Mouse (Mus musculus) MEL (cell line): ENCODE measurements around the gene Kif23.

Source experiments
- CHD1 ChIP-seq: IDR thresholded peaks from 2 replicates; pipeline ENCODE4 v1.6.1; 2012; ENCODE audit warnings: low read depth, mild to moderate bottlenecking, inconsistent platforms, low read length, improper control_type of control experiment
- CTCF ChIP-seq, 3 experiments: IDR thresholded peaks in 2 of 3; conservative IDR thresholded peaks in 1 of 3; 2 replicates each; pipeline ENCODE4 v1.5.1; 2011 to 2012; ENCODE audit warnings: low read length in 3 of 3, low read depth in 2 of 3, mild to moderate bottlenecking in 2 of 3, improper control_type of control experiment in 1 of 3, inconsistent platforms in 1 of 3, mixed read lengths in 1 of 3, moderate library complexity in 1 of 3; ENCODE audit not compliant: control insufficient read depth in 1 of 3, insufficient read depth in 1 of 3, poor library complexity in 1 of 3, severe bottlenecking in 1 of 3
- E2F4 ChIP-seq: IDR thresholded peaks from 2 replicates; pipeline ENCODE4 v1.6.1; 2011; ENCODE audit warnings: low read depth, low read length, improper control_type of control experiment, borderline replicate concordance
- GATA1 ChIP-seq: IDR thresholded peaks from 2 replicates; pipeline ENCODE4 v1.6.1; 2011; ENCODE audit warnings: low read depth, low read length, improper control_type of control experiment
- KAT2A ChIP-seq: conservative IDR thresholded peaks from 2 replicates; pipeline ENCODE4 v1.6.1; 2012; ENCODE audit warnings: low read depth, low read length, improper control_type of control experiment, inconsistent platforms
- MAFK ChIP-seq: IDR thresholded peaks from 2 replicates; pipeline ENCODE4 v1.6.1; 2011; ENCODE audit warnings: low read depth, mild to moderate bottlenecking, low read length, improper control_type of control experiment, borderline replicate concordance
- MYB ChIP-seq: IDR thresholded peaks from 2 replicates; pipeline ENCODE4 v1.6.1; 2011; ENCODE audit warnings: mild to moderate bottlenecking, low read depth, low read length, improper control_type of control experiment
- POLR2A ChIP-seq, 2 experiments: IDR thresholded peaks; 2 replicates each; pipeline ENCODE4 v1.6.1; 2011 to 2012; ENCODE audit warnings: low read length in 2 of 2, mild to moderate bottlenecking in 2 of 2, control low read depth in 1 of 2, improper control_type of control experiment in 1 of 2, low read depth in 1 of 2, moderate library complexity in 1 of 2; ENCODE audit not compliant: control insufficient read depth in 1 of 2, insufficient read depth in 1 of 2, poor library complexity in 1 of 2
- POLR2AphosphoS5 ChIP-seq: IDR thresholded peaks from 2 replicates; pipeline ENCODE4 v1.6.1; 2012; ENCODE audit warnings: low read depth, borderline replicate concordance, mild to moderate bottlenecking, inconsistent platforms, low read length, moderate library complexity, mixed read lengths
- RCOR1 ChIP-seq: IDR thresholded peaks from 2 replicates; pipeline ENCODE4 v1.6.1; 2012; ENCODE audit warnings: low read depth, mild to moderate bottlenecking, inconsistent platforms, low read length, improper control_type of control experiment
- TAL1 ChIP-seq: IDR thresholded peaks from 2 replicates; pipeline ENCODE4 v1.6.1; 2012; ENCODE audit warnings: mild to moderate bottlenecking, inconsistent platforms, low read length, moderate library complexity, mixed read lengths
- UBTF ChIP-seq: IDR thresholded peaks from 2 replicates; pipeline ENCODE4 v1.6.1; 2012; ENCODE audit warnings: low read depth, mild to moderate bottlenecking, inconsistent platforms, low read length, improper control_type of control experiment, moderate library complexity, borderline replicate concordance; ENCODE audit not compliant: insufficient read depth
- USF1 ChIP-seq: IDR thresholded peaks from 2 replicates; pipeline ENCODE4 v1.6.1; 2014; ENCODE audit warnings: low read depth, mild to moderate bottlenecking, inconsistent platforms, low read length, improper control_type of control experiment, moderate library complexity
- ZC3H11A ChIP-seq: IDR thresholded peaks from 2 replicates; pipeline ENCODE4 v1.6.1; 2012; ENCODE audit warnings: low read depth, mild to moderate bottlenecking, inconsistent platforms, low read length, improper control_type of control experiment

GRCm38 (mm10) chr9:61914917-61915300 is 31.7 kb downstream of the Kif23 start:
- TF ChIP-seq POLR2A (IDR thresholded peaks at IDR 0.05; ENCODE audit: control insufficient read depth in 1 of 2, insufficient read depth in 1 of 2, low read depth in 1 of 2, low read length in 2 of 2, poor library complexity in 1 of 2) (no peak; a peak in 1 of 4 replicates), USF1 (no peak), CTCF (IDR thresholded peaks at IDR 0.05 in 2 of 3, conservative IDR thresholded peaks at IDR 0.05 in 1 of 3; ENCODE audit: control insufficient read depth in 1 of 3, insufficient read depth in 1 of 3, low read depth in 2 of 3, low read length in 3 of 3, poor library complexity in 1 of 3, severe bottlenecking in 1 of 3) (no peak), E2F4 (no peak; the same call in 1 of the 2 replicates), TAL1 (no peak), POLR2AphosphoS5 (no peak), KAT2A (no peak), RCOR1 (no peak), UBTF (no peak), GATA1 (no peak), CHD1 (no peak; the same call in 1 of the 2 replicates), MYB (no peak), MAFK (no peak), ZC3H11A (no peak)
